Mouse (Mus musculus): ENCODE measurements around the gene Pwp2. TPM values are rescaled to one million over a fixed set of nuclear protein-coding genes. Genes with fewer than 3 reads are reported as not detected.

Pwp2 gene
- polyA plus RNA-seq, 1 experiment: 32.4 TPM

GRCm38 (mm10) chr10:78164786-78165185 is 20.2 kb downstream of the Pwp2 start:
- Histone ChIP-seq H3ac (ENCODE audit: control insufficient read depth, insufficient read length, low read depth) (no peak overlapping the region), H3K4me3 (ENCODE audit: insufficient read depth, poor library complexity, severe bottlenecking) (no peak overlapping the region), H3K36me3 (ENCODE audit: control insufficient read depth, insufficient read depth) (no peaks in the 10 kb centered on the region), H3K79me3 (ENCODE audit: low read depth) (no peaks in the 10 kb centered on the region), H3K27me3 (ENCODE audit: control insufficient read depth, insufficient read depth, insufficient read length) (no peaks in the 10 kb centered on the region), H3K79me2 (ENCODE audit: control insufficient read depth, insufficient read depth) (peaks cover 8% of the 10 kb centered on the region)
- TF ChIP-seq MYOG (IDR thresholded peaks at IDR 0.05; ENCODE audit: control insufficient read depth, extremely low read depth, insufficient read length) (no peak), CTCF (IDR thresholded peaks at IDR 0.05; ENCODE audit: control insufficient read depth, insufficient read depth, insufficient read length) (no peak)

- Histone ChIP-seq H3K4me3 (ENCODE audit: insufficient read depth, poor library complexity, severe bottlenecking) (no peak overlapping the region), H3K36me3 (ENCODE audit: control insufficient read depth, insufficient read depth) (no peaks in the 10 kb centered on the region), H3K79me3 (ENCODE audit: low read depth) (no peaks in the 10 kb centered on the region), H3K79me2 (ENCODE audit: control insufficient read depth, insufficient read depth) (peaks cover 3% of the 10 kb centered on the region), H3ac (ENCODE audit: control insufficient read depth, insufficient read length, low read depth) (no peak overlapping the region), H3K27me3 (ENCODE audit: control insufficient read depth, insufficient read depth, insufficient read length) (no peaks in the 10 kb centered on the region)
- TF ChIP-seq MYOD1 (IDR thresholded peaks at IDR 0.05; ENCODE audit: control insufficient read depth, insufficient read length, low read depth): no peak
- peak; percentile 50 for TF ChIP-seq CTCF (IDR thresholded peaks at IDR 0.05; ENCODE audit: control insufficient read depth, insufficient read depth, insufficient read length)
These were observed 21.0 kb downstream of the Pwp2 start for GRCm38 (mm10) chr10:78163923-78164322.

- Histone ChIP-seq H3K36me3 (ENCODE audit: control insufficient read depth, insufficient read depth) (no peaks in the 10 kb centered on the region), H3K79me2 (ENCODE audit: control insufficient read depth, insufficient read depth) (no peaks in the 10 kb centered on the region), H3ac (ENCODE audit: control insufficient read depth, insufficient read length, low read depth) (no peak overlapping the region), H3K4me3 (ENCODE audit: insufficient read depth, poor library complexity, severe bottlenecking) (no peak overlapping the region), H3K27me3 (ENCODE audit: control insufficient read depth, insufficient read depth, insufficient read length) (no peaks in the 10 kb centered on the region), H3K79me3 (ENCODE audit: low read depth) (no peaks in the 10 kb centered on the region)
- TF ChIP-seq MYOD1 (IDR thresholded peaks at IDR 0.05; ENCODE audit: control insufficient read depth, insufficient read length, low read depth) (no peak), USF1 (IDR thresholded peaks at IDR 0.05; ENCODE audit: low read depth) (no peak), MAX (IDR thresholded peaks at IDR 0.05) (no peak), FOSL1 (IDR thresholded peaks at IDR 0.05; ENCODE audit: insufficient read depth, low read length, poor library complexity, severe bottlenecking) (no peak), MYOG (IDR thresholded peaks at IDR 0.05; ENCODE audit: control insufficient read depth, extremely low read depth, insufficient read length) (no peak), CTCF (IDR thresholded peaks at IDR 0.05; ENCODE audit: control insufficient read depth, insufficient read depth, insufficient read length) (no peak), CEBPB (IDR thresholded peaks at IDR 0.05; ENCODE audit: low read depth) (no peak)
These were observed 21.7 kb downstream of the Pwp2 start for GRCm38 (mm10) chr10:78163241-78163640.

- no peaks in the 10 kb centered on the region for H3K79me3 ChIP-seq (ENCODE audit: low read depth)
- no peak overlapping the region for H3ac ChIP-seq (ENCODE audit: control insufficient read depth, insufficient read length, low read depth)
- no peaks in the 10 kb centered on the region for H3K27me3 ChIP-seq (ENCODE audit: control insufficient read depth, insufficient read depth, insufficient read length)
- TF ChIP-seq USF1 (IDR thresholded peaks at IDR 0.05; ENCODE audit: low read depth) (no peak), MYOD1 (IDR thresholded peaks at IDR 0.05; ENCODE audit: control insufficient read depth, insufficient read length, low read depth) (no peak), CTCF (IDR thresholded peaks at IDR 0.05; ENCODE audit: control insufficient read depth, insufficient read depth, insufficient read length) (no peak), CEBPB (IDR thresholded peaks at IDR 0.05; ENCODE audit: low read depth) (no peak)
- no peak overlapping the region for H3K4me3 ChIP-seq (ENCODE audit: insufficient read depth, poor library complexity, severe bottlenecking)
- no peaks in the 10 kb centered on the region for H3K36me3 ChIP-seq (ENCODE audit: control insufficient read depth, insufficient read depth)
- no peaks in the 10 kb centered on the region for H3K79me2 ChIP-seq (ENCODE audit: control insufficient read depth, insufficient read depth)
These were observed 22.3 kb downstream of the Pwp2 start for GRCm38 (mm10) chr10:78162646-78163045.

- Histone ChIP-seq H3K79me2 (ENCODE audit: control insufficient read depth, insufficient read depth) (no peaks in the 10 kb centered on the region), H3K27me3 (ENCODE audit: control insufficient read depth, insufficient read depth, insufficient read length) (no peaks in the 10 kb centered on the region), H3K36me3 (ENCODE audit: control insufficient read depth, insufficient read depth) (no peaks in the 10 kb centered on the region), H3K4me3 (ENCODE audit: insufficient read depth, poor library complexity, severe bottlenecking) (no peak overlapping the region), H3ac (ENCODE audit: control insufficient read depth, insufficient read length, low read depth) (no peak overlapping the region), H3K79me3 (ENCODE audit: low read depth) (no peaks in the 10 kb centered on the region)
- TF ChIP-seq CEBPB (IDR thresholded peaks at IDR 0.05; ENCODE audit: low read depth) (no peak), CTCF (IDR thresholded peaks at IDR 0.05; ENCODE audit: control insufficient read depth, insufficient read depth, insufficient read length) (no peak), MYOD1 (IDR thresholded peaks at IDR 0.05; ENCODE audit: control insufficient read depth, insufficient read length, low read depth) (no peak), USF1 (IDR thresholded peaks at IDR 0.05; ENCODE audit: low read depth) (no peak), MAX (IDR thresholded peaks at IDR 0.05) (no peak), FOSL1 (IDR thresholded peaks at IDR 0.05; ENCODE audit: insufficient read depth, low read length, poor library complexity, severe bottlenecking) (no peak), MYOG (IDR thresholded peaks at IDR 0.05; ENCODE audit: control insufficient read depth, extremely low read depth, insufficient read length) (no peak)
These were observed 23.9 kb downstream of the Pwp2 start for GRCm38 (mm10) chr10:78161096-78161495.

GRCm38 (mm10) chr10:78160369-78161095 is 24.4 kb downstream of the Pwp2 start:
- H3ac ChIP-seq (ENCODE audit: control insufficient read depth, insufficient read length, low read depth): no peak overlapping the region
- TF ChIP-seq CEBPB (IDR thresholded peaks at IDR 0.05; ENCODE audit: low read depth) (no peak), USF1 (IDR thresholded peaks at IDR 0.05; ENCODE audit: low read depth) (no peak), CTCF (IDR thresholded peaks at IDR 0.05; ENCODE audit: control insufficient read depth, insufficient read depth, insufficient read length) (no peak), MAX (IDR thresholded peaks at IDR 0.05) (no peak), MYOD1 (IDR thresholded peaks at IDR 0.05; ENCODE audit: control insufficient read depth, insufficient read length, low read depth) (no peak), MYOG (IDR thresholded peaks at IDR 0.05; ENCODE audit: control insufficient read depth, extremely low read depth, insufficient read length) (no peak)
- no peak overlapping the region for H3K4me3 ChIP-seq (ENCODE audit: insufficient read depth, poor library complexity, severe bottlenecking)
- H3K27me3 ChIP-seq (ENCODE audit: control insufficient read depth, insufficient read depth, insufficient read length): peaks cover 1% of the 10 kb centered on the region
- no peaks in the 10 kb centered on the region for H3K36me3 ChIP-seq (ENCODE audit: control insufficient read depth, insufficient read depth)
- no peaks in the 10 kb centered on the region for H3K79me2 ChIP-seq (ENCODE audit: control insufficient read depth, insufficient read depth)
- no peaks in the 10 kb centered on the region for H3K79me3 ChIP-seq (ENCODE audit: low read depth)
